Mouse (Mus musculus) embryonic facial prominence, embryonic 10.5 days (tissue): ENCODE results near the gene Dgke. TPM values are rescaled to one million over a fixed set of nuclear protein-coding genes. Genes with fewer than 3 reads are reported as not detected.
"Not testable (repeated sequence)": the region's sequence is repeated elsewhere in the genome, so short reads cannot be mapped to it uniquely, and the experiment has no call there.

Experiments used
- DNase-seq: peaks from one replicate; pipeline ENCODE4 v3.0.0-alpha.2; 2017; ENCODE audit warnings: low spot score
- H3K27ac ChIP-seq: fragments of 300-500 bp; sonication (generic); replicated peaks from 2 replicates; pipeline ENCODE4 v1.5.1; 2016; ENCODE audit warnings: mild to moderate bottlenecking
- H3K27me3 ChIP-seq: fragments of 300-500 bp; sonication (generic); replicated peaks from 2 replicates; pipeline ENCODE4 v1.6.1; 2016; ENCODE audit warnings: low read depth, mild to moderate bottlenecking; ENCODE audit not compliant: poor library complexity, severe bottlenecking
- H3K36me3 ChIP-seq: fragments of 300-500 bp; sonication (generic); replicated peaks from 2 replicates; pipeline ENCODE4 v1.6.1; 2016; ENCODE audit warnings: mild to moderate bottlenecking, moderate library complexity
- H3K4me1 ChIP-seq: fragments of 300-500 bp; sonication (generic); 2 replicates; pipeline ENCODE4 v1.6.1; 2016
- H3K4me3 ChIP-seq: fragments of 300-500 bp; sonication (generic); 2 replicates; pipeline ENCODE4 v1.5.1; 2016; ENCODE audit warnings: mild to moderate bottlenecking, moderate library complexity
- H3K9me3 ChIP-seq: fragments of 300-500 bp; sonication (generic); 2 replicates; pipeline ENCODE4 v1.6.1; 2016; ENCODE audit warnings: mild to moderate bottlenecking
- WGBS: fragments of 180-500 bp; shearing (Covaris S2); methylation state at CpG from one replicate; pipeline ENCODE4 v1.1.7; 2016; 5-methylcytosine and 5-hydroxymethylcytosine counted together
- polyA plus RNA-seq: library from polyadenylated mRNA; unstranded; fragments of >200 nt; fragmentation: Nextera tagmentation; extraction: Ambion mirVana; gene quantifications from 2 replicates; pipeline ENCODE4 v1.2.1, GENCODE M21; 2016

The Dgke gene
- polyA plus RNA-seq, 1 experiment from 2014 or later: 4.7 TPM

DNA sequence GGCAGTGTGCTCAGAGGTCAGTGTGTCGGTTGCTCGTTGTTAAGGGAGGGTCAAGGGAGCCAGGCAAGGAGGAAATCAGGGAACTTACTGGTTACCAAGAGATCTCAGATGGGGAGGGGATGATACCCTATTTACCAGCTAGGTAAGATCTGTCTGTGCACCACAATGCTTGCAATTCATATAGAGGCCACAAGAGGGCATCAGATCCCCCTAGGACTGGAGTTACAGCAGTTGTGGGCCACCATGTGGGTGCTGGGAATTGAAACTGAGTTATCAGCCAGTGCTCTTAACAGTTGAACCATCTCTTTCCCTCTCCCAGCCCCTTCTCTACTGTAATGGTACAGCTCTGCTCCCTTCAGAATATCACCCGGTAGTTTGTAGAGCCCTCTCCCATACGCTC is 22.1 kb upstream of the Dgke start:
- H3K9me3 ChIP-seq: no peaks in the 10 kb centered on the region
- DNase-seq: no peak
- no peak overlapping the region for H3K4me3 ChIP-seq
- no peak overlapping the region for H3K27ac ChIP-seq
- no peaks in the 10 kb centered on the region for H3K36me3 ChIP-seq
- H3K27me3 ChIP-seq: no peaks in the 10 kb centered on the region
- WGBS: 92% methylated on average over 4 of the region's 4 CpGs
- H3K4me1 ChIP-seq: no peaks in the 10 kb centered on the region

DNA sequence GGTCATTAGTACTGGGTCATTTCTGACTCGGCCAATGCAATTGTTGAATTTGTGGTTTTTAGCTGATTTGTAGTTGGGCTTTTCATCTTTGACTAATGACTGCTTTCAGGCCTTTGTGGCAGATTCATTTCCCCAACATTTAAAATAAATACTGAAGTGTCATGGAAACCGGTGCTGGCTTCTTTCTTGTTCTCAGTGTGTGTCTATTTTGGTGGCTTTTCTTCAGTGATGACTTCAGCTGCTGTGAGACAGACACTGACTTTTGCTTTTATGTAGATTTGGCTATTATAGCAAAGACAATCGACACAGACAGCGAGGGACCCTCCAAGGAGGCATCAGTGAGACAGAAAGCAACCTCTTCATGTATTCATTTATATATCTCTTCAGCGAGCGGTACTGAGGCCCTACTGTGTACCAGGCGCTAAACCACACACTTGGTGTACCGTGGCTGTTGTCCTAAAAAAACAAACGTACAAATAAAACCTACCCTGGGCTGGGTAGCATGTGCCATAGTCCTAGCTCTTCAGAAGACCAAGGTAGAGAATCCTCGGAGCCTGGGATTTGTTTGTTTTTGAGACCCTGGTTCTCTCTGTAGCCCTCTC is 19.7 kb upstream of the Dgke start:
- Histone ChIP-seq H3K27ac (no peak overlapping the region), H3K9me3 (no peaks in the 10 kb centered on the region), H3K4me1 (no peaks in the 10 kb centered on the region), H3K4me3 (no peak overlapping the region), H3K27me3 (no peaks in the 10 kb centered on the region), H3K36me3 (no peaks in the 10 kb centered on the region)
- 86% methylated on average over 10 of the region's 10 CpGs for WGBS
- no peak for DNase-seq

DNA sequence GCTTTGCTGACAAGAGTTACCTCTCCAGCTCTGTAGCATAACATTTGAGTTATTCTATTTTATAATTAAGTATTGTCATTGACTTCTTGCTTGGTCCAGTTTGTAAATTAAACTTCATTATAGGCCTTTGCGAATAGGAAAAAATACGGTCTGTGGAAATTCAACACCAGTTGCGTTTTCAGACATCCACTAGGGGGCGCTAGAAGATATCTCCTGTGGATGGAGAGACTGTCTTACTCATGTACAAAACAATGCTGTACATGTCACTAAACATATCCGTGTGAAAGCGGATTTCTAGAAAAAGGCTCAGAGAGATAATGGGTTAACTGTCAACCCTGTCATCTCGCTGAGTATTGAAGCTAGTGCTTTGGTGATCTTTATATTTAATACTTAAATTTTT is 18.0 kb upstream of the Dgke start:
- no peak overlapping the region for H3K27ac ChIP-seq
- peaks cover 2% of the 10 kb centered on the region; the same call in 1 of the 2 replicates for H3K4me1 ChIP-seq
- H3K36me3 ChIP-seq: no peaks in the 10 kb centered on the region
- H3K4me3 ChIP-seq: no peak overlapping the region
- no peaks in the 10 kb centered on the region for H3K9me3 ChIP-seq
- no peaks in the 10 kb centered on the region for H3K27me3 ChIP-seq
- 45% methylated on average over 7 of the region's 7 CpGs for WGBS
- peak; percentile 47 for DNase-seq

DNA sequence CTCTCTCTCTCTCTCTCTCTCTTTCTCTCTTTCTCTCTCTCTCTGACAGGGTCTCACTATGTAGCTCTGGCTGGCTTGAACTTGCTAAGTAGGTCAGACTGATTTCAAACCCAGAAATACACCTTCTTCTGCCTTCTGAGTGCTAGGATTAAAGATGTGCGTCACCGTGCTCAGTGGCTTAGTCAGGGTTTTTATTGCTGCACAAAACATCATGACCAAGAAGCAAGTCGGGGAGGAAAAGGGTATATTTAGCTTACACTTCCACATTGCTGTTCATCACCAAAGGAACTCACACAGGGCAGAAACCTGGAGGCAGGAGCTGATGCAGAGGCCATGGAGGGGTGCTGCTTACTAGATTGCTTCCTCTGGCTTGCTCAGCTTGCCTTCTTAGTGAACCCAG is 16.0 kb upstream of the Dgke start:
- not testable (repeated sequence) for H3K27me3 ChIP-seq, H3K4me3 ChIP-seq, H3K27ac ChIP-seq, H3K36me3 ChIP-seq, DNase-seq, H3K4me1 ChIP-seq, H3K9me3 ChIP-seq
- 93% methylated on average over 3 of the region's 3 CpGs for WGBS

DNA sequence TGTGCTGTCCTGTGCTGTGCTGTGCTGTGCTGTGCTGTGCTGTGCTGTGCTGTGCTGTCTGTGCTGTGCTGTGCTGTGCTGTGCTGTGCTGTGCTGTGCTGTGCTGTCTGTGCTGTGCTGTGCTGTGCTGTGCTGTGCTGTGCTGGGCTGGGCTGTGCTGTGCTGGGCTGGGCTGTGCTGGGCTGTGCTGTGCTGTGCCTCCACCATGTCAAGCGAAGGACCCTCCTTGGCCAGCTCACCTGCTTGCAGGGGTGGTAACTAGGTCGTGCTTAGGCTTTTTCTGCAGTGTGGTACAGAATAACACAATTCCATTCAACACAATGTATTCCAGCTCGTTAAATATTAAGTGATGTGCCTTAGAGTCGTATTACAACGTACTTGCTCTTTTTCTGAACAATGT is 15.3 kb upstream of the Dgke start:
- H3K27ac ChIP-seq, DNase-seq, H3K36me3 ChIP-seq, H3K27me3 ChIP-seq, H3K4me3 ChIP-seq, H3K9me3 ChIP-seq, H3K4me1 ChIP-seq: not testable (repeated sequence)
- WGBS: 77% methylated on average over 5 of the region's 5 CpGs

DNA sequence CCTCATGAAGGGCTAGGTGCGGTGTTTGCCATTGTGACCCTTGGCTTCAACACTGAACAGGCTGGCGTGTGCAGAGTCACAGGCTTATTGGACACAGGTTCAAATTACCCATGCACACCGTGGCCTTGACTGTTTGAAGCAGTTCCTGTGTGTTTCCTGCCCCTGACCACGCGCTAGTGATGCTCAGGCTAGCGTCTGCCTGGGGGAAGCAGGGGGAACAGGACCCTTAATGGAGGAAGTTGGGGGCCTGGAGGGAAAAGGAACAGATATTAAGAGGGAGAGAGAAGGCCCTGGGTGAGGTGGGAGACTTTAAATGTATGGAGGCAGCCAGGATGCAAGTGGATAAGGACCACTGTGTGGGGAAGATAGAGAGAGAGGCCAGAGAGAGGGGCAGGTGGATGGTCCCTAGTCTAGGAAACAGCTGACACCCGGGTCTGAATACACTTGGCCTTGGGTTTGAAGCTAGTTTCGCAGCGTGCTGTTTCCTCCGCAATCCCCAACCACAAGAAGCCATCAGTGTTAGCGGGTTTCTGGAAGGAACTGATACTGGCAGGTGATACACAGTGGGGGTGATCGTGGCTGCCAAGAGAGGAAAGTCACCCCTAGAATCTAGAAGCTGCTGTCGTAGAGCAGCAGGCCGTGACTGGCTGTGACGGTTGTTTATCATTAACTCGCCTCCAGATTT is 12.5 kb upstream of the Dgke start:
- no peak for DNase-seq
- H3K36me3 ChIP-seq: no peaks in the 10 kb centered on the region
- H3K27me3 ChIP-seq: no peaks in the 10 kb centered on the region
- H3K27ac ChIP-seq: no peak overlapping the region
- H3K9me3 ChIP-seq: no peaks in the 10 kb centered on the region
- H3K4me1 ChIP-seq: peaks cover 6% of the 10 kb centered on the region; the same call in 1 of the 2 replicates
- 87% methylated on average over 16 of the region's 16 CpGs for WGBS
- H3K4me3 ChIP-seq: no peak overlapping the region

DNA sequence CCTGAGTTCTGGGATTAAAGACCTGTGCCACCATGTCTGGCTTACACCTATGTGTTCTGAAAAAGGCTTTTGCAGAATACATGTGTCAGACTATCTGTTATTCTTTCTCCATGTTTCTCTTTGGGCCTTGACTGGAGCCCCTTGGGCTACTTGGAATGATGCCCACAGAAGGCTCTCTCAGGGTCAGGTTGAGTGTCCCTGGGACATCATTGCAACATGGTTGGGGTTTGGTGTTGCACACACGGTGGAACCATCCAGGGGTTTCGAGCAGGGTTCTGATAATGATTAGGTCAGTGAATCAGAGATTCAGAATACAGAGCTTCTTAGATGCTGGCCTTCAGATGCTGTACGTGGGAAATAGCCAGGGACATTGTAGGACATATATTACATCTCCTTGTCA is 11.7 kb upstream of the Dgke start:
- Histone ChIP-seq H3K4me1 (peaks cover 6% of the 10 kb centered on the region; the same call in 1 of the 2 replicates), H3K27ac (no peak overlapping the region), H3K36me3 (no peaks in the 10 kb centered on the region), H3K9me3 (no peaks in the 10 kb centered on the region), H3K4me3 (no peak overlapping the region), H3K27me3 (no peaks in the 10 kb centered on the region)
- 90% methylated on average over 3 of the region's 3 CpGs for WGBS
- no peak for DNase-seq

DNA sequence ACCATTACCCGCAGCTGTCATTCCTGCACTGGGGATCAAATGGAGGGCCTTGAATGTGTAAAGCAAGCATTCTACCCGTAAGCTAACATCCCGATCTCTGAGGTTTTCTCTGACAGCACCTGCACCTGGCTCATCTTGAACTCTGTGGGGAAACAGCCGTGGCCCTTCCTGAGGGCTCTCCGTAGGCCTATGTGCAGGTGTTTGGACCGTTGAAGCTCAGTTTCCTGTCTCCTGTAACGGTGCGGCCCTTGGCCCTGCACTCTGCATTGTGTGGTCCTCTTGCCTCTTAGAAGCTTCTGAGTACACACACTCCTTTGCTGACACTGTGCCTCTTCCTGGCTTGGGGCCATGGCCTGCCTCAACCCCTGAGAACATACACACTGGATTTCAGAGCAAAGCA is 11.0 kb upstream of the Dgke start:
- H3K4me1 ChIP-seq: peaks cover 6% of the 10 kb centered on the region; the same call in 1 of the 2 replicates
- H3K27me3 ChIP-seq: no peaks in the 10 kb centered on the region
- H3K36me3 ChIP-seq: no peaks in the 10 kb centered on the region
- no peak overlapping the region for H3K27ac ChIP-seq
- no peaks in the 10 kb centered on the region for H3K9me3 ChIP-seq
- H3K4me3 ChIP-seq: no peak overlapping the region
- WGBS: 87% methylated on average over 8 of the region's 8 CpGs
- DNase-seq: no peak

DNA sequence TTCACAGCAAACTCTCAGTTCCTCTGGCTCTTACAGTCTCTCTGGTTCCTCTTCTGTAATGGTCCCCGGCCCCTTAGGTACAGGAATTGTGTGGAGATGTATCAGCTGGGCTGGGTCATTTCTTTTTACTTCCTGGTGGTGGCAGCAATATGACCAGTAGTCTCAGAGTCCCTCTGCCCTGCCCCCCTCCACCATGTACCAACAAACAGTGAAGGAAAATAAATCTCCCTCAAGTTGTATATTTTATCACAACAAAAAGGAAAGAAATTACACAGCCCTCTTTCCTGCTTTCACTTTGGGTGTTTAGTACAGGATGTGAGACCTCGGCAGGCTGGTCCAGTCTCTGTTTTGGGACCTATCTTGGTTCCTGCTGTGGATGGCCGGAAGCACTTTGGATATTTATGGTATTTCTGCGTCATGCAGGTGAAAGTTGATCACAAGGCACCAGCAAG is 9.7 kb upstream of the Dgke start:
- whole genome bisulfite sequencing: 81% methylated on average over 4 of the region's 4 CpGs
- Histone ChIP-seq H3K4me1 (peaks cover 6% of the 10 kb centered on the region; the same call in 1 of the 2 replicates), H3K4me3 (no peak overlapping the region), H3K36me3 (no peaks in the 10 kb centered on the region), H3K27ac (no peak overlapping the region), H3K9me3 (no peaks in the 10 kb centered on the region), H3K27me3 (no peaks in the 10 kb centered on the region)
- no peak for DNase-seq

DNA sequence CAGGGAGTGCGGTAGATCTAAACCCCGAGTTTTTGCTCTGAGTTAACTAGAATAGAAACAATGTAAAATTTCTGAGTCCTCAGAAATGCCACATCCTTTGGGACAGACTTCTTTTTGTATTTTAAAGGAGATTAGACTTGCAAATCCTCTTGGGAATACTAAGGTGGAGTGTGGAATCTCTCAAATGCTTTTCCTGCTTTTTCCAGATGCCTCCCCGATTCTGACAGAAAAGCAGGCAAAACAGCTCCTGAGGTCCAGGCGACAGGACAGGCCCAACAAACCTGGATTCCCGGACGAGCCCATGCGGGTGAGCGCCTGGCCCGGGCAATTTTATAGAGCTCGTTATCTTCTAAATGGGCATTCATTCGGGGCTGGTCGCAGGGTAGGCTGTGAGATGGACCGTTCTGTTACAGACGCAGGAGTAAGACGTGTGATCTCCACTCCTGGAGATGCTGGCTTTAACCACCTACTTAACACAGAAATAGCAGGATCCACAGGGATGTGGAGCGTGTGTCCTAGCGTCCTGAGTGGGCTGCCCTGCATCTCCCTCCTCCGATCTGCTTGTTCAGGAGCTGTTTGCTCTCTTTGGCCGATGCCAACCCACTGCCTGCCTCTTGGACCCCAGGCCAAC is 8.2 kb upstream of the Dgke start:
- Histone ChIP-seq H3K4me1 (0 out of 2 replicates have a peak, but pooled peaks cover 4% of the 10 kb centered on the region), H3K36me3 (no peaks in the 10 kb centered on the region), H3K4me3 (no peak overlapping the region), H3K9me3 (no peaks in the 10 kb centered on the region), H3K27ac (no peak overlapping the region), H3K27me3 (no peaks in the 10 kb centered on the region)
- WGBS: 59% methylated on average over 19 of the region's 19 CpGs
- no peak for DNase-seq

DNA sequence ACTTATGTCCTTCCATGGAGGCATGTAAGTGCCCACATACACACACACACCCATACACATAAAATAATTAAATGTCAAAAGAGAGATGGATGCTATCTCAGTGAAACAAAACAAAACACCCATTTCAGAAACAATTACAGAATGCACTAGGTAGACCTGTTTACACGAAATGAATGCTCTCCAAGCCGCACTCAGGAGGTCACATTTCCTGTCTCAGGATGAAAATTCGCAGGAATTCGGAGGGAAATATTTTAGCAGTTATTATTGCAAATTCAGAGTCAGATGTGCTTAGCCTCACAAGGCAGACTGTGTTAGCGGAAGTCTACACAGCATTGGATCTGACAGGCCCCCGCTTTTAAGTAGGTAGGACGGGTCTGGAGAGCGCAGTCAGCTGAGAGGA is 6.9 kb upstream of the Dgke start, which contains the start of gene Gm525:
Gene Gm525 (plus strand): TSS at position 301 of the 400 bp plus-strand sequence.
- 84% methylated on average over 8 of the region's 8 CpGs for WGBS
- Histone ChIP-seq H3K4me1 (0 out of 2 replicates have a peak, but pooled peaks cover 4% of the 10 kb centered on the region), H3K27me3 (no peaks in the 10 kb centered on the region), H3K36me3 (no peaks in the 10 kb centered on the region), H3K9me3 (no peaks in the 10 kb centered on the region), H3K4me3 (no peak within 1 kb of the TSS), H3K27ac (no peak within 1 kb of the TSS)
- no peak for DNase-seq

DNA sequence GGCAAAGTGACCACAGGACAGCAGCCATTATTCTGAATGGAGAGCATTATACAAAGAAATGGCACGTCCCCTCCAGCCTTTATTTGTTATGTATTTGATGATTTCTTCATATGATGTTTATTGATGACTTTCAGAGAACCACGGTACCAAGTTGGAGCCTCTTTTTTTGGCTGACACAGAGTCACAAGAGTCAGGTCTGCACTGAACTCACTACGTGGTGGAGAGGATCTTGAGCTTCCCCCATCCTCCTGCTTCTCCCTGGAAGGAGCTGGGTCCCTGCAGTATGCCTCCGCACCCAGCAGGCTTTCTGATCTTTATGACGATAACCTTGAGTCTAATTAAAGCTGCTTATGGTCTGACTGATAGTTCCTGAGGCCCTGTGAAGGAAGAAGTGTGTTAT is 4.9 kb upstream of the Dgke start:
- 76% methylated on average over 5 of the region's 5 CpGs for WGBS
- Histone ChIP-seq H3K36me3 (no peaks in the 10 kb centered on the region), H3K27ac (no peak overlapping the region), H3K27me3 (no peaks in the 10 kb centered on the region), H3K4me1 (peaks cover 14% of the 10 kb centered on the region), H3K9me3 (no peaks in the 10 kb centered on the region), H3K4me3 (no peak overlapping the region)
- no peak for DNase-seq

DNA sequence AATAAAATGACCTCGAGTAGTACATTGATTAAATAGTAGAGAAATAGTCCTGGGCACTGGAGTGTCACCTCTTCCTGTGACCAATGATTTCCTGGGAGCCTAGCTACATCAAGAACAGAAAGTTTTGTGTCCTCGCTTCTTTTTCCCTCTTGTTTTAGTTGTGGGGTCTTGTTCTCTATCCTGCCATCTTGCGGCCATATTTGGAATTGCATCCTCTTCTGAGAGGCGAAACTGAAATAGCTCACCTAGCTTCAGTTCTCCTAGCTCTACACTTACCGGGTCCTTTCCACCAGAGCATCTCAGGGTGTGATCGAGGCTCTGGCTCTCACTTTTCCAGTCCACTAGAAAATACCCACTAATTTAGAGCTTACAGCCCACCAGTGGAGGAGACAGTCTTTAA is 2.7 kb upstream of the Dgke start:
- H3K4me3 ChIP-seq: no peak overlapping the region
- H3K9me3 ChIP-seq: no peaks in the 10 kb centered on the region
- peak; percentile 64 for DNase-seq
- H3K27me3 ChIP-seq: no peaks in the 10 kb centered on the region
- WGBS: 29% methylated on average over 6 of the region's 6 CpGs
- no peaks in the 10 kb centered on the region for H3K36me3 ChIP-seq
- no peak overlapping the region for H3K27ac ChIP-seq
- peaks cover 10% of the 10 kb centered on the region for H3K4me1 ChIP-seq
